Mouse (Mus musculus): ENCODE data around the gene Kif1b.

- TF ChIP-seq CTCF (IDR thresholded peaks at IDR 0.05; ENCODE audit: low read depth) (no peak), EP300 (IDR thresholded peaks at IDR 0.05; ENCODE audit: low read depth) (no peak)
These were observed 47.2 kb upstream of the Kif1b start for GRCm38 (mm10) chr4:149354671-149355070.

All from liver, embryonic 14.5 days (tissue).